Mouse (Mus musculus): Measurements from ENCODE around the gene Kcnc4.

GRCm38 (mm10) chr3:107488637-107489036 is 29.3 kb upstream of the Kcnc4 start:
- TF ChIP-seq GATA1 (IDR thresholded peaks at IDR 0.05; ENCODE audit: low read length), result no peak
- TF ChIP-seq TAL1 (IDR thresholded peaks at IDR 0.05; ENCODE audit: low read length), result no peak
